Mouse (Mus musculus): Measurements from ENCODE around the gene Hspa8. TPM values are rescaled to one million over a fixed set of nuclear protein-coding genes. Genes with fewer than 3 reads are reported as not detected.
"Not testable (repeated sequence)": the region's sequence is repeated elsewhere in the genome, so short reads cannot be mapped to it uniquely, and the experiment has no call there.

Gene Hspa8
- polyA plus RNA-seq, 1 experiment from 2014 or later, result 3,317 TPM

DNA sequence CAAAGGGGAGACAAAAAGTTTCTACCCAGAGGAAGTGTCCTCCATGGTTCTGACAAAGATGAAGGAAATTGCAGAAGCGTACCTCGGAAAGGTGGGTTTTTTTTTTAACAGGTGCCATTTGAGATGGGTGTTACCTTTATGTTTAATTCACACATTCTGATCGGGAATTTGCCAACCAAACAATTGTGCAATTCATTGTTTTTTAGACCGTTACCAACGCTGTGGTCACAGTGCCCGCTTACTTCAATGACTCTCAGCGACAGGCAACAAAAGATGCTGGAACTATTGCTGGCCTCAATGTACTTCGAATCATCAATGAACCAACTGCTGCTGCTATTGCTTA lies 1.7 kb downstream of the Hspa8 start:
- H3K4me2 ChIP-seq (ENCODE audit: low read length), result peak overlapping the region; percentile 79
- H3K9ac ChIP-seq (ENCODE audit: low read depth, low read length), result peak overlapping the region; percentile 100
- peaks cover 12% of the 10 kb centered on the region for H3K36me3 ChIP-seq (ENCODE audit: control insufficient read depth, insufficient read depth, low read length)
- WGBS, result 2% methylated on average over 8 of the region's 8 CpGs
- H3K27me3 ChIP-seq (ENCODE audit: control insufficient read depth, insufficient read depth, low read depth, low read length); ATAC-seq; H3K9me3 ChIP-seq (replicated peaks; ENCODE audit: control insufficient read depth, low read length, poor library complexity, severe bottlenecking); H3K27ac ChIP-seq (ENCODE audit: low read length): not testable (repeated sequence)
- peak overlapping the region; percentile 95 for H3K4me3 ChIP-seq (ENCODE audit: low read depth, low read length)
- H3K4me1 ChIP-seq (ENCODE audit: control insufficient read depth, insufficient read depth, low read length), result peaks cover 39% of the 10 kb centered on the region

DNA sequence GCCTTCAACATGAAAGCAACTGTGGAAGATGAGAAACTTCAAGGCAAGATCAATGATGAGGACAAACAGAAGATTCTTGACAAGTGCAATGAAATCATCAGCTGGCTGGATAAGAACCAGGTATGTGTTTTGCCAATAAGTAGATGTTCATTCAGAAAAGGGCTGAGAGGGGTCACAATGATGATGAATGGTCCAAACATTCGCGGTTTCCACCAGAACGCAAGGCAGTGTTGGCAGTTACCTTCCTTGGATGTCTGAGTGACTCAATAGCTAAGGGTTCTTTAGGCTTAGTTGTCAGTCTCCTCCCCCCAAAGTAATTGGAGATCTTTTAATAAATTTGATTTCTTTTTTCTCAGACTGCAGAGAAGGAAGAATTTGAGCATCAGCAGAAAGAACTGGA lies 3.8 kb downstream of the Hspa8 start:
- peaks cover 12% of the 10 kb centered on the region for H3K36me3 ChIP-seq (ENCODE audit: control insufficient read depth, insufficient read depth, low read length)
- peaks cover 51% of the 10 kb centered on the region for H3K4me1 ChIP-seq (ENCODE audit: control insufficient read depth, insufficient read depth, low read length)
- peak overlapping the region; percentile 23; the same call in 1 of the 2 replicates for H3K4me2 ChIP-seq (ENCODE audit: low read length)

DNA sequence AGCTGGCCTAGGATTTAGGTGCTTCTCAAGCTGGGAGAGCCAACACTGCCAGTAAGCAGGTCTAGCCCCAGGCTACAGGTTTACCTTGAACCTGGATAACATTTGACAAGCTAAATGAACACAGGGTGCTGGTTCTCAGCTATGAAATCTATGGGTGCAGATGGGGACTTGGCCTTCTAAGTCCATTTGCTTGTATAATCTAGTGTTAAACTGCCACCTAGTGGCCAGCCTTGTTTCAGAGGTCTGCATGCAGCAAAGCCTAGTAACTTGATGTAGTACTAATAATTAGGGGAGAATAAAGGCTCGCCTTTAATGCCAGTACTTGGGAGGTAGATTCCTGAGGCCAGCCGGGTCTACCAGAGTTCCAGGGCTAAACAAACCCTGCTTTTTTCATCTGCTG lies 4.5 kb downstream of the Hspa8 start:
- no peak overlapping the region; the same call in 1 of the 2 replicates for H3K27ac ChIP-seq (ENCODE audit: low read length)

More for the DNA sequence above, 3.8 kb downstream of the Hspa8 start:
- not testable (repeated sequence) for H3K9me3 ChIP-seq (replicated peaks; ENCODE audit: control insufficient read depth, low read length, poor library complexity, severe bottlenecking); H3K27me3 ChIP-seq (ENCODE audit: control insufficient read depth, insufficient read depth, low read depth, low read length); ATAC-seq; H3K9ac ChIP-seq (ENCODE audit: low read depth, low read length); H3K4me3 ChIP-seq (ENCODE audit: low read depth, low read length); H3K27ac ChIP-seq (ENCODE audit: low read length)
- WGBS, result 68% methylated on average over 3 of the region's 3 CpGs

DNA sequence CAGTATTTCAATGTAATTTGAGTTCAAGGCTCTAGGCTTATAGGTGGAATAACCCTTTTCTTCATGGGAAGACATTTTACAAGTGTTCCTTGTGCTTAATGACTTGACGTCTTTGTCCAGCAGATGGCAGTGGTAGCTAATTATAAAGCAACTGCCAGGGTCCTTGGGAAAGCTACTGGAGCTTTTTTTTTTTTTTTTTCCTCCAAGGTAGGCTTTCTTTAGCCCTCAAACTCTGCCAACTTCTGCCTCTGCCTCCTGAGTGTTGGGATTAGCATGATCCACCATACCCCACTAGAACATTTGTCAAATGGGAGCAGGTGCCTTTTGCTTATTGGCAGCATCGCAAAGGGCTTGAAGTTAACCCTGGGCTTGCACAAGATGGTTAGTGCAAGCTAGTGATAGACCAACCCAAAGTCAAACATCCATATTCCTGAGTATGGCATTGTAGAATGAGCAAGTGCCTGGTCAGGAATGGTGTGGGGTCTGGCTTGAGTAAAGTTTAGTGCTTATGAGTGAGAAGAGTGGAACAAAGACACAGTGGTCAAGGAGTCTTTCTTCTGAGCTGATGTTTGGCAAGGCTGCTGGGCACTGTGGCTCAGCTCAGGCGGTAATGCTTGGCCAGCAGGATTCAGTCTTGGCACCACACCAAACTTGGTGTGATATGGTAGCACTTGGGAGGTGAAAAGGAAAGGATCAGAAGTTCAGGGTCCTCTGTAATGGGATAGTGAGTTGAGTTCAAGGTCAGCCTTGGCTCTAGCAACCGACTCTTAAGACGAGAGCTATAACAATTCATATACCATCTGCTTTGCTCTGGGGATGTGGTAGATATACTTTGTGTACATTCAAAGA lies 5.9 kb downstream of the Hspa8 start:
- Histone ChIP-seq H3K4me1 (ENCODE audit: control insufficient read depth, insufficient read depth, low read length) (peaks cover 51% of the 10 kb centered on the region), H3K4me2 (ENCODE audit: low read length) (no peak overlapping the region), H3K27me3 (ENCODE audit: control insufficient read depth, insufficient read depth, low read depth, low read length) (no peaks in the 10 kb centered on the region), H3K4me3 (ENCODE audit: low read depth, low read length) (no peak overlapping the region), H3K9me3 (replicated peaks; ENCODE audit: control insufficient read depth, low read length, poor library complexity, severe bottlenecking) (no peaks in the 10 kb centered on the region), H3K36me3 (ENCODE audit: control insufficient read depth, insufficient read depth, low read length) (peaks cover 12% of the 10 kb centered on the region), H3K27ac (ENCODE audit: low read length) (0 out of 2 replicates have a peak overlapping the region, but pooled peaks have one; percentile 15), H3K9ac (ENCODE audit: low read depth, low read length) (no peak overlapping the region)
- WGBS, result 26% methylated on average over 5 of the region's 5 CpGs
- 0 out of 2 replicates have a peak, but pooled peaks have one; percentile 20 for ATAC-seq

More for the DNA sequence above, 4.5 kb downstream of the Hspa8 start:
- Histone ChIP-seq H3K4me3 (ENCODE audit: low read depth, low read length) (peak overlapping the region; percentile 11), H3K27me3 (ENCODE audit: control insufficient read depth, insufficient read depth, low read depth, low read length) (no peaks in the 10 kb centered on the region), H3K4me2 (ENCODE audit: low read length) (peak overlapping the region; percentile 28), H3K9ac (ENCODE audit: low read depth, low read length) (peak overlapping the region; percentile 31; the same call in 1 of the 2 replicates), H3K4me1 (ENCODE audit: control insufficient read depth, insufficient read depth, low read length) (peaks cover 51% of the 10 kb centered on the region), H3K9me3 (replicated peaks; ENCODE audit: control insufficient read depth, low read length, poor library complexity, severe bottlenecking) (no peaks in the 10 kb centered on the region), H3K36me3 (ENCODE audit: control insufficient read depth, insufficient read depth, low read length) (peaks cover 12% of the 10 kb centered on the region)
- 28% methylated on average over 2 of the region's 2 CpGs for WGBS
- no peak for ATAC-seq

DNA sequence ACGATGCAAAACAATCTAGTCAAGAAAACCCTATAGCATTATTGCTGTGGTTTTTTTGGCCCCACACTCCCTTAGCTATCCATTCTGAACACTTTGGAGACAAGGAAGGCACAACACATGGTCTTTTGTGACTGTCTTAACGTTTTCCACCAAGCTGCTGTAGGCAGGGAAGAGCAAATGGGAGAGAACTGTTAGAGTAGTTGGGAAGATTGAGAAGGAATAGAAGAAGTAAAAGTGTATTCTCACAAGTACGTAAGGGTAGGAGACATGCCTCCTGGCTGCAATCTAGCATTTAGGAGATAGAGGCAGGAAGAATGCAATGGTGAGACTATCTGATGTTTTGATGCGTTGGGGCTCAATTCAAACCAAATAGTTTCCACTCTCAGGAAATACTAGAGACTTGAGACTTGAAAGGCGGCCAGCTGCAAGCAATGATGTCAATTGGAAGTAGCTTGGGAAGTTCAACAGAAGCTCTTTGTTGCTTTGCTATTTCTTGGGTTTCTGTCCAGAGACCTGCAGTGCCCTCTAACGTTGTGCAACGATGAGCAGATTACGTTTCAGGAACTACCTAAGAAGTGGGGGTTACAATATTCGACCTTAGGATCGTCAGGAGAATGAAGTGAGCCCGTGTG lies 6.6 kb downstream of the Hspa8 start:
- no peak for ATAC-seq
- Histone ChIP-seq H3K9ac (ENCODE audit: low read depth, low read length) (0 out of 2 replicates have a peak overlapping the region, but pooled peaks have one; percentile 3), H3K4me3 (ENCODE audit: low read depth, low read length) (no peak overlapping the region), H3K4me1 (ENCODE audit: control insufficient read depth, insufficient read depth, low read length) (peaks cover 51% of the 10 kb centered on the region), H3K4me2 (ENCODE audit: low read length) (no peak overlapping the region), H3K36me3 (ENCODE audit: control insufficient read depth, insufficient read depth, low read length) (peaks cover 12% of the 10 kb centered on the region), H3K27ac (ENCODE audit: low read length) (peak overlapping the region; percentile 52; the same call in 1 of the 2 replicates), H3K27me3 (ENCODE audit: control insufficient read depth, insufficient read depth, low read depth, low read length) (no peaks in the 10 kb centered on the region), H3K9me3 (replicated peaks; ENCODE audit: control insufficient read depth, low read length, poor library complexity, severe bottlenecking) (no peaks in the 10 kb centered on the region)
- WGBS, result 26% methylated on average over 11 of the region's 11 CpGs

DNA sequence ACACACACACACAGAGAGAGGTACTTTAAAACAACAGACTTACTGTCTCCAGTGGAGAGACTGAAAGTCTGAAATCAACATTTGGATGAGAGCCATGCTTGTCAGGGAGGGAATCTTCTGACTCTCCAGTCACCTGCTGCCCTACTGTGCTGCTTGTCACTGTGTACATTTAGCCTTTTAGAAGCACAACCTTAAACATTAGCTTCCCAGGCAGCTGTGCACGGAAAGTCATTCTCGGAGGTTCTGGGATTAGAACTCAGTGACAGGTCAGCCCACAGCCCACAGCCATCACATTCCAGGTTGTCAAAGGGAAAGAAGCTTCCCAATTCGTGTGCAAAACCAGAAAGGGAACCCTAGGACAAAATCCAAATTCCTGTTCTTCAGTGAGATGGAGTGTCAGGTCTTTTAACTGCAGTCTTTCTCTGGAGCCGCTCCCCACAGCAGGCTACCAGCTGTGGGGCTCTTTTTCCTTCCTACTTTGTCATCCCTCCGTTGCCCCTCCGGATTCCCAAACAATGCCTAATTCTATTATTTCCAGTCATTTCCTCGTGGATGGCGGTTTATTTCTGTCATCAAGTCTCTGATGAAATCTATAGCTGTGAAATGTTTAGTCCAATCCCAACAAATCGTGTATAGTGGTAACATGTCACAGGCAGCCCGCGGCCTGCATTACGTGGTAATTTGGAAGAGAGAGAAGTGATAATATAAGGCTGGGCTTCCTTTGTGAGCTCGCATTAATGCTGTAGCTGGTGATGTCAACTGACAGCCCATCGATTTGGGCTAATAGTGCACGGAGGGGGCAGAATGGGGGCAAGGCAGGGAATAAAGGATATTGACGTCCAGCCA lies 7.5 kb downstream of the Hspa8 start:
- H3K27ac ChIP-seq (ENCODE audit: low read length), result peak overlapping the region; percentile 54
- WGBS, result 12% methylated on average over 16 of the region's 16 CpGs
- no peak overlapping the region for H3K4me3 ChIP-seq (ENCODE audit: low read depth, low read length)
- peak; percentile 33 for ATAC-seq
- H3K4me1 ChIP-seq (ENCODE audit: control insufficient read depth, insufficient read depth, low read length), result peaks cover 51% of the 10 kb centered on the region
- H3K36me3 ChIP-seq (ENCODE audit: control insufficient read depth, insufficient read depth, low read length), result peaks cover 12% of the 10 kb centered on the region
- H3K9ac ChIP-seq (ENCODE audit: low read depth, low read length), result peak overlapping the region; percentile 13; the same call in 1 of the 2 replicates
- no peaks in the 10 kb centered on the region for H3K27me3 ChIP-seq (ENCODE audit: control insufficient read depth, insufficient read depth, low read depth, low read length)
- H3K9me3 ChIP-seq (replicated peaks; ENCODE audit: control insufficient read depth, low read length, poor library complexity, severe bottlenecking), result no peaks in the 10 kb centered on the region
- no peak overlapping the region for H3K4me2 ChIP-seq (ENCODE audit: low read length)

DNA sequence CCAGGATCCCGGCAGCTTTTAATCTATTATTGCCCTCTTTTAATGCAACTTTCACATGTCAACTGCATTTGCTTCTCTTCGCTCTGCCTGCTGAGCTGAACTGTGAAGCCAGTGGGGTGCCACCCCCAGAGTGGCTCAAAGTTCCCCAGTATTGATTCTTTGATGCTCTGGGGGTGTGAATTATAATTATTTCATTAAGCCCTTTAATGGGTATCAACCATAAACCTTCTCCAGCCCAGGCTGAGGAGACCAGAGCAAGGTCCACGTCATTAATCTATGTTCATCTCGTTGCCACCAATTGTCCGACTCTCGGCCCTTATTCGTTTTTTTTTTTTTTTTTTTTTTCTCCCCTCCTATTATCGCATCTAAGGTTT lies 8.1 kb downstream of the Hspa8 start:
- H3K27me3 ChIP-seq (ENCODE audit: control insufficient read depth, insufficient read depth, low read depth, low read length), result no peaks in the 10 kb centered on the region
- H3K4me3 ChIP-seq (ENCODE audit: low read depth, low read length), result no peak overlapping the region
- no peaks in the 10 kb centered on the region for H3K9me3 ChIP-seq (replicated peaks; ENCODE audit: control insufficient read depth, low read length, poor library complexity, severe bottlenecking)
- H3K9ac ChIP-seq (ENCODE audit: low read depth, low read length), result no peak overlapping the region
- ATAC-seq, result peak; percentile 9; the same call in 1 of the 2 replicates
- peak overlapping the region; percentile 54 for H3K27ac ChIP-seq (ENCODE audit: low read length)
- WGBS, result 27% methylated on average over 8 of the region's 8 CpGs
- no peak overlapping the region for H3K4me2 ChIP-seq (ENCODE audit: low read length)
- peaks cover 11% of the 10 kb centered on the region for H3K36me3 ChIP-seq (ENCODE audit: control insufficient read depth, insufficient read depth, low read length)
- peaks cover 45% of the 10 kb centered on the region for H3K4me1 ChIP-seq (ENCODE audit: control insufficient read depth, insufficient read depth, low read length)

DNA sequence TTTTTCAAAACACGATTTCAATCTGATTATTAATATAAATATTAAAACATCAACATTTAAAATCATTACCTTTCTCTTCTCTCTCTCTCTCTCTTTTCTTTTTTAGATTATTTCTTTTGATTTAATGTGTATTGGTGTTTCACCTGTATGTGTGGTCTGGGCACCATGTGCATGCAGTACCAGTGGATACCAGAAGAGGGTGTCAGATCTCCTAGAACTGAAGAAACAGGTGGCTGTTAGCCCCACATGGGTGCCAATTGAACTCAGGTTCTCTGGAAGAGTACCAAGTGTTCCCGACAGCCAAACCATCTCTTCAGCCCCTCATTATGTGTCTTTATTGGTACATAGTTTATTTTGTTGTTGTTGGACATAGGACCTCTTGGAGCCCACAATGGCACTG lies 11.1 kb downstream of the Hspa8 start:
- no peak overlapping the region for H3K4me3 ChIP-seq (ENCODE audit: low read depth, low read length)
- no peaks in the 10 kb centered on the region for H3K36me3 ChIP-seq (ENCODE audit: control insufficient read depth, insufficient read depth, low read length)
- peaks cover 19% of the 10 kb centered on the region for H3K4me1 ChIP-seq (ENCODE audit: control insufficient read depth, insufficient read depth, low read length)
- WGBS, result 49% methylated on average over 2 of the region's 2 CpGs
- H3K27me3 ChIP-seq (ENCODE audit: control insufficient read depth, insufficient read depth, low read depth, low read length), result no peaks in the 10 kb centered on the region
- ATAC-seq, result no peak
- H3K4me2 ChIP-seq (ENCODE audit: low read length), result no peak overlapping the region
- H3K9me3 ChIP-seq (replicated peaks; ENCODE audit: control insufficient read depth, low read length, poor library complexity, severe bottlenecking), result no peaks in the 10 kb centered on the region
- no peak overlapping the region for H3K27ac ChIP-seq (ENCODE audit: low read length)
- H3K9ac ChIP-seq (ENCODE audit: low read depth, low read length), result no peak overlapping the region

Measured in midbrain, embryonic 16.5 days (tissue).